Mouse (Mus musculus) liver, adult 2 months (tissue): ENCODE data around the gene Racgap1. TPM values are rescaled to one million over a fixed set of nuclear protein-coding genes. Genes with fewer than 3 reads are reported as not detected.

Experiments
- DNase-seq: peaks from one replicate; pipeline ENCODE4 v3.0.0-alpha.2; 2011; ENCODE audit warnings: low read depth, low spot score; ENCODE audit errors: extremely low read depth
- H3K27ac ChIP-seq: fragments of 200-500 bp; replicated peaks from 2 replicates; pipeline ENCODE4 v1.5.1; 2012; ENCODE audit warnings: low read depth, mild to moderate bottlenecking, control low read depth, inconsistent platforms, low read length; ENCODE audit not compliant: insufficient read depth
- H3K27me3 ChIP-seq: fragments of 200-500 bp; 2 replicates; pipeline ENCODE4 v1.6.1; 2012; ENCODE audit warnings: mild to moderate bottlenecking, moderate library complexity, low read length, inconsistent platforms; ENCODE audit not compliant: control insufficient read depth, insufficient read depth
- H3K36me3 ChIP-seq: fragments of 200-500 bp; 2 replicates; pipeline ENCODE4 v1.6.1; 2012; ENCODE audit warnings: low read length, inconsistent platforms; ENCODE audit not compliant: control insufficient read depth, insufficient read depth
- H3K4me1 ChIP-seq: fragments of 200-500 bp; 2 replicates; pipeline ENCODE4 v1.6.1; 2011; ENCODE audit warnings: low read length; ENCODE audit not compliant: control insufficient read depth, insufficient read depth
- H3K4me3 ChIP-seq: fragments of 200-500 bp; 2 replicates; pipeline ENCODE4 v1.5.1; 2011; ENCODE audit warnings: low read depth, mild to moderate bottlenecking, control low read depth, low read length, moderate library complexity; ENCODE audit not compliant: insufficient read depth
- H3K79me2 ChIP-seq: fragments of 200-500 bp; 2 replicates; pipeline ENCODE4 v1.6.1; 2012; ENCODE audit warnings: inconsistent platforms, mild to moderate bottlenecking, low read length, moderate library complexity; ENCODE audit not compliant: control insufficient read depth, insufficient read depth
- H3K9ac ChIP-seq: fragments of 200-500 bp; 2 replicates; pipeline ENCODE4 v1.6.1; 2012; ENCODE audit warnings: low read depth, mild to moderate bottlenecking, control low read depth, inconsistent platforms, low read length
- CTCF ChIP-seq: fragments of 200-500 bp; IDR thresholded peaks from 2 replicates; pipeline ENCODE4 v1.5.1; 2011; ENCODE audit warnings: low read depth, low read length, control low read depth
- POLR2A ChIP-seq: fragments of 200-500 bp; IDR thresholded peaks from 2 replicates; pipeline ENCODE4 v1.6.1; 2011; ENCODE audit warnings: low read length, control low read depth; ENCODE audit not compliant: insufficient read depth; ENCODE audit errors: extremely low read depth
- WGBS: fragments of 180-500 bp; shearing (Covaris S2); methylation state at CpG from one replicate; pipeline ENCODE4 v1.1.7; 2018; 5-methylcytosine and 5-hydroxymethylcytosine counted together
- polyA plus RNA-seq: library from polyadenylated mRNA; depleted of rRNA; stranded (reverse); fragments of >200 nt; gene quantifications from 2 replicates; pipeline ENCODE4 v1.2.3, GENCODE M21; 2012
- total RNA-seq: library from RNA; depleted of rRNA; stranded (reverse); fragments of >200 nt; gene quantifications from 2 replicates; pipeline ENCODE4 v1.2.3, GENCODE M21; 2014

Racgap1 gene
- total and polyA plus RNA-seq, 2 experiments: 0.32 to 0.92 TPM

DNA sequence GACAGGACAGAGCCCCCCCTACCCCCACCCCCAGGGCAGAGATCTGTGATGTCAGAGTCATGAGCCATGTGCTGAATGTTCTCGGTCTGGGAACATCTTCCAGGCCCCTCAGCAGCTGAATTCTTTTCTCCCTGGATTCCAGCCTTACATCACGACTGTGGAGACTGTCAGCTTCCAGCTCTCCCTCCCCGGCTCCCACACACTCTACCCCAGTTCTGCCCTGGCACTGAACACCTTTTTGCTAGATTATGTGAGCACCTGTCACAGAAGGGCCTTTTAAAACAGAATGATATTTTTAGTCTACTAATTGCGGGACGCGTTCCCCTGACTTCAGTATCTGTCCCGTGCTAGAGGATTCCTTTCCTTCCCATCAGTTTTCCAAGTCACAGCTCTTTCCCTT lies 39.9 kb downstream of the Racgap1 start:
- Histone ChIP-seq H3K36me3 (no peaks in the 10 kb centered on the region), H3K4me3 (no peak overlapping the region), H3K79me2 (no peaks in the 10 kb centered on the region), H3K27ac (no peak overlapping the region), H3K27me3 (no peaks in the 10 kb centered on the region), H3K4me1 (no peaks in the 10 kb centered on the region), H3K9ac (no peak overlapping the region)
- 87% methylated on average over 7 of the region's 7 CpGs for WGBS
- no peak for TF ChIP-seq POLR2A
- no peak for TF ChIP-seq CTCF
- no peak for DNase-seq

DNA sequence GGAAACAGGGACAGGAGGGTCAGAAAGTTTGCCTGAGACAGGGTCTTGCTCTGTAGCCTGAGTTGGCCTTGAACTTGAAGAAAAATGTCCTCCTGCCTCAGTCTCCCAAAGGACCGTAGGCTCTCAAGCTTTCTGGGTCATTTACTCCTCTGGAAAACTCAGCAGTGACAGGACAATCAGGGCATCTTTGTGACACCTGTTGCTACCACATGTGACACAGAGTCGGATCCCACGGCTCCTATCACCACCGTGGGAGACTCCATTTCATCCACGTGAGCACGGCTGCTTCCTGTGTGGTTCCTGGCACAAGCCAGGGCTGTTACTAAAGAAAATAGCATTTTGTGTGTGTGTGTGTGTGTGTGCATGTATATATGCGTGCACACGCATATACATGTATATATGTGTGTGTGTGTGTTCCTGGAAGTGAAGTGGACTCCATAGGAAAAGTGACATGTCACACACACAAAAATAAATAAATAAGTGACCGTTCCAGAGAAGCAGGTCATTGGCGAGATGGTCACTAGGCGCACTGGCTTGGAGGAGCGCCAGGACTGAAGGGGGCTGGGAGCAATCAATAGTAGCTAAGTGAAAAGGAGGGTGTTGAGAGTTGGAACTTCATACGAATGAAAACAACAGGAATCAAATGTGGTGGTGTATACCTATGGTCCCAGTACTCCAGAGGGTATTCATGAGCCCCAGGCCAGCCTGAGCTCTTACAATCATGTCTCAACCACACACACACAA lies 42.9 kb downstream of the Racgap1 start:
- H3K9ac ChIP-seq: no peak overlapping the region
- WGBS: 35% methylated on average over 13 of the region's 13 CpGs

DNA sequence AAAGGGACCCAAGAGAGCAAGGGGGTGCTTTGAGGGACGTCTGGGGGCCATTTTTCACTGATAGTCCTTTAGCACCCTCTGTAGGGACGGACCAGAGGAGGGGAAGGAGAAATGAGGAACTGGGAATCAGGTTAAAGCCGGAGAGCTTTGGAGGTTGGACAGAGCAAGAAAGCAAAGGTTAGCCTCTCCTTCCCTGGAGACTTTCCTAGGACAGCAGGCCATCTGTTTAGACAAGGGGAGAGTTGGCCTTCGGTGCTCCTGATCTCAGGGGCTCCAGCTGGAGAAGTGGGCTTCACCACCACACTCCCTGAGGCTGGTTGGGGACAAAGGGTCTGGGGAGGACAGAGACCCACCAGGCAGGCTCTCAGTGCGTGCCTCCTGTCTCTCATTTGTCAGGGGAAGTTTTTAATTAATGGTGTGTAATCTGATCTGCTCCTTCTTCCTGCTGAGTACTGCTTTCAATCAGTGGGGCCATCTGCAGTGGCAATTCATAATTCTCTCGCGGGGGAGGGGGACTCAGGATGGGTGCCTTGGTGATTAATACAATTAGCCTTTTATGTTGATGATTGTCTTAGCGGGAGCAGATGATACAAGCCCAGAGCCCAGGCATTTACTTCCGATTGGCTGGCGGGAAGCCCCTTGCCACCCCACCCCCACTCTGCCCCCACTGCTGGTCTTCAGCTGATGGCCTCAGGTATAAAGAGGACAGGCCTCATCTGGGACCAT lies 43.9 kb downstream of the Racgap1 start:
- no peak for DNase-seq
- no peak overlapping the region for H3K27ac ChIP-seq
- no peaks in the 10 kb centered on the region for H3K36me3 ChIP-seq
- H3K4me3 ChIP-seq: no peak overlapping the region
- H3K4me1 ChIP-seq: no peaks in the 10 kb centered on the region
- 65% methylated on average over 10 of the region's 10 CpGs for WGBS
- TF ChIP-seq POLR2A (no peak), CTCF (no peak)
- no peaks in the 10 kb centered on the region for H3K79me2 ChIP-seq
- H3K9ac ChIP-seq: no peak overlapping the region
- no peaks in the 10 kb centered on the region for H3K27me3 ChIP-seq

More for the DNA sequence above, 42.9 kb downstream of the Racgap1 start:
- no peaks in the 10 kb centered on the region for H3K4me1 ChIP-seq
- H3K27ac ChIP-seq: no peak overlapping the region
- no peaks in the 10 kb centered on the region for H3K79me2 ChIP-seq
- no peaks in the 10 kb centered on the region for H3K36me3 ChIP-seq
- H3K27me3 ChIP-seq: no peaks in the 10 kb centered on the region
- TF ChIP-seq POLR2A (no peak), CTCF (no peak)
- H3K4me3 ChIP-seq: no peak overlapping the region
- no peak for DNase-seq

- WGBS: 44% methylated on average over 5 of the region's 5 CpGs
- DNase-seq: no peak
- Histone ChIP-seq H3K4me1 (no peaks in the 10 kb centered on the region), H3K27ac (no peak overlapping the region), H3K9ac (no peak overlapping the region), H3K4me3 (no peak overlapping the region), H3K79me2 (no peaks in the 10 kb centered on the region), H3K27me3 (no peaks in the 10 kb centered on the region), H3K36me3 (no peaks in the 10 kb centered on the region)
- TF ChIP-seq CTCF (no peak), POLR2A (no peak)
These were observed 44.9 kb downstream of the Racgap1 start for GRCm38 (mm10) chr15:99606515-99606914.

DNA sequence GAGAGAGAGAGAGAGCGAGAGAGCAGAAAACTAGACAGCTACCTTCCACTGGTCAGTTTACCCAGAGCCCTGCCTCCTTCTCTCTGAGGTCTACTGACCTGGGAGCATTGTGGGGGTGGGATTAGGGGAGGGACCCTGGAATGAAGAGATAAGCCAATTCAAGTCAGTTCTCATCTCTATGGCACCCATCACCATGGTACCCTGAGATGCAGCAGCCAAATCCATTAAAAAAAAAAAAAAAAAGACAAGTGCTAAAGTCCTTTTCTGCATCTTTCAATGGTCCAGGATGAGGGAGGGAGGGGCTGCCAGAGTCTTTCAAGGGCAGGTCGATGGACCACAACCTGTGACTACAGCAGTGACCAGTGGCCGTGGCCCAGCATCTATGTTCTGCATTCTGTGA lies 45.9 kb downstream of the Racgap1 start:
- Histone ChIP-seq H3K27ac (no peak overlapping the region), H3K27me3 (no peaks in the 10 kb centered on the region), H3K4me1 (no peaks in the 10 kb centered on the region), H3K9ac (no peak overlapping the region), H3K4me3 (no peak overlapping the region), H3K36me3 (no peaks in the 10 kb centered on the region), H3K79me2 (no peaks in the 10 kb centered on the region)
- WGBS: 65% methylated on average over 2 of the region's 3 CpGs
- DNase-seq: no peak
- TF ChIP-seq CTCF (no peak), POLR2A (no peak)

GRCm38 (mm10) chr15:99603216-99603615 lies 48.2 kb downstream of the Racgap1 start:
- no peak overlapping the region for H3K9ac ChIP-seq
- no peaks in the 10 kb centered on the region for H3K4me1 ChIP-seq
- no peak overlapping the region for H3K27ac ChIP-seq
- H3K27me3 ChIP-seq: no peaks in the 10 kb centered on the region
- no peak for TF ChIP-seq CTCF
- no peak for TF ChIP-seq POLR2A
- no peak for DNase-seq
- no peaks in the 10 kb centered on the region for H3K79me2 ChIP-seq
- no peaks in the 10 kb centered on the region for H3K36me3 ChIP-seq
- no peak overlapping the region for H3K4me3 ChIP-seq
- 75% methylated on average over 7 of the region's 7 CpGs for WGBS
